Mouse (Mus musculus) 3134 (cell line): ENCODE measurements at regions not wholly inside any gene's neighbourhood (a gene's known extent, or its start where the extent isn't known, plus 50 kb on each side); places are given as distances from the start of the nearest gene placed in this dataset.

ENCODE experiments used
- DNase-seq: peaks from one replicate; pipeline ENCODE4 v3.0.0-alpha.2; 2011; ENCODE audit warnings: low spot score; ENCODE audit not compliant: insufficient read length; ENCODE audit errors: extremely low read depth

DNA sequence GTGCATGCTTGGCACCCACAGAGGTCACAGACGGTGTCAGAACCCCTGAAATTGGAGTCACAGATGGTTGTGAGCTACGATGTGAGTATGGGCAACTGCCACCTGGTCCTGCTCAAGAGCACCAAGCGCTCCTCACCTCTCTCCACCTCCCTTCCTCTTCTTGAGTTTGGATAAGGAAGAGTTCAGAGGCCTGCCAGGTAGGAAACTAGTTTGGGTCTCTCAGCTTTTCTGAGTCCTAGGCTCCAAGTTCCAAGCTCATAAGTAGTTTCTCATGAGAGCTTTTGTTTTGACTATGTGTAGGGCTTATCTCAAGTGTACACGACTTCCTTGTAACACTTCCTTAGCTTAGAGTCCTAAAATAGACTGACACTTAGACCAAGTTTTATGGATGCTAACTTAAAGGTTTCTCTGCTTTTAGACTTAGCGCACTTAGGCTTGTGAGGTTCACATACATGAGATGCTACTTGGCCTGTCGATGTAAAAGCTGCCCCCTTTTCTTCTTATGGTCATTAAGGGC, 356.9 kb upstream of the Jarid2 start:
- DNase-seq: no peak

DNA sequence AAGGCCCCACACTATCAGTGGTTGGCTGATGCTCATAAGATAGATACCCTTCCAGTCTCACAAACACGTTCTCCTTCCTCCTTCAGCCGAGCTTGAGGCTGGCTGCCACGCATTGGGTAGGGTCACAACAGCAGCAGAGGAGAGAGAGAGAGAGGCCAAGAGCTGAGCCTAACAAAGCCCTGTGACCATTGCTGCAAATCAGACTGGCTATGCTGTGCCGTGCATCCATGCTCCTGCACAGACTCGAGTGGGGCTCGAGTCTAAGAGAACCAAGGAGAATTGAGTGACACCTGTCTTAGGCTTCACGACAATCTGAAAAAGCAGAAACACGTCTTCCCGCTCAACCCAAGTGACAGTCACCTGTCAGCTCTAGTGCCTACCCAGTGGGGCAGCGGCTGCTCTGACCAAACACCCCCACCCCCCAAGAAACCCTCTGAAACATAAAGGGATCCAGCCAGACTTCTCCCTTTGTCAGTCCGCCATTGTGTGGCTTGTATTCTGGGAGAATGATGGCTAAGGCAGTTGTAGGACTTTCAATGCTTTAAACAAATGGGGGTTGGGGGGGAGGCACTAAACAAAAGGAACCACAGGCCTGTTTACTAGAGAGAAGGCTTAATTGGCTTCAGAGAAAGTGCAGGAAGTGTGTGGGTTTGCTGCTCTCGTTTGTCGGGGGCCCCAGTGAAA, 353.7 kb upstream of the Jarid2 start:
- no peak for DNase-seq

DNA sequence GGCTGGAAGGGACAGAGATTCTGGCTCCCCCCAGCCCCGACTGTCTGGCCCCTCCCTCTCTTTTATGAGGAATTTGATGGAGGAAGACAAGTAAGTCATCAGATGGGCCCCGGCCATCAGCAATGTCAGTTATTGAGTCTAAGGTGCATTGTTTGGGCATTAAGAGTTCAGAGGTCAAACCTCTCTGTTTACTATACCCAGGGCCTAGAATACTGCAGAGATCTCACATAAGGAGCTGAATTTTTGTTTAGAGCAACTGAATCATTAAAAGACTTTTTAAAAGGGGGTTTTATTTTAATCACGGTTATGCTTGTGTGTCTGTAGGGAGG, 353.1 kb upstream of the Jarid2 start:
- DNase-seq: no peak

DNA sequence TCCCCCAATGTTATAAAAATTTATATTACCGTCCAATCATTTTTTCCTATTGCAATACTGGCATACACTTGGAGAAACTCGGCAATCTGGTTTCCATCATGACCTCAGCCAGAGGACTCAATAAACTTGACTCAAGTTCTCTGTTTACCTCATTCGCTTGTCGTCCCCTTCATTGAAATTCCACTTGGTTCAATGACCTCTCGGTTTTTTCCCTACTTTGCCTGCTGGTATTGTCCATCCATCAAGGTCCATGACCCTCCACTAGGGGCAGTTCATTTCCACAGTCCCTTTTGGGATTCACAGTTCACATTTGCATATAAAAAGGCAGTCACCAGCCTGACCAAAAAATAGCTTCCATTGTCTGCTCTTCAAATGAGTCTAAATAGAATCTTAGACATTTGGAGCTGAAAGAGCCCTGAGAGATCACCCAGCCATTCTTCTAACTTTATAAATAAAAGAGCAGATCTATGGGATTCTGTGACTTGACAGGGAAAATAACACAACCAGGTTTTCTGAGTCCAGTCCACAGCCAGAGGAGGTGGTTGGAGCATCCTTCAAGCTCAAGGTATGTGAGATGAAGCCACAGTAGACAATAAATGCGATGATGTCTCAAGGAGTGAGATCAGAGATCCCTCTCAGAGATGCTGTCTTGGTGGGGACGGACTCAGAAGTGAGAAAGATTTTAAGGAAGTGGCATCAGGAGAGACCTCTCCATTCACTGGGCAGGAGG, 347.4 kb upstream of the Jarid2 start:
- no peak for DNase-seq

DNA sequence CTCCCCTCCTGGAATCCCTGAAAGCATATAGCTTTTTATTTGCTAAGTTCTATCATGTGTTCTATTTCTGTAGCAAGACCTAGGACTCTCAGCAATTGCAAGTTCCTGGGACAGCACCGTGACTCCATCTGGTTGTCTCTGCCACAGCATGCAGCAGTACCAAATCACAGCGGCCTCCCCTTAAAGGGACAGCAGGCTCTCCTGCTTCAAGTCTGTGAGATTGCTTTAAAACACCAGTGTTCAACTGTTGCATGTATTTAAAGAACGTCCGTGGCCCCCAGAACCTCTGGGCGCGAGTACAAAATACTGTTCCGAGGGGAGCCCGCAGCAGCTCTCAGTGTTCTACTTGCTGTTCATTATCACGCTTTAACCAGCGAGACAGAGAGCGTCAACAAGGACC, 346.0 kb upstream of the Jarid2 start:
- no peak for DNase-seq

DNA sequence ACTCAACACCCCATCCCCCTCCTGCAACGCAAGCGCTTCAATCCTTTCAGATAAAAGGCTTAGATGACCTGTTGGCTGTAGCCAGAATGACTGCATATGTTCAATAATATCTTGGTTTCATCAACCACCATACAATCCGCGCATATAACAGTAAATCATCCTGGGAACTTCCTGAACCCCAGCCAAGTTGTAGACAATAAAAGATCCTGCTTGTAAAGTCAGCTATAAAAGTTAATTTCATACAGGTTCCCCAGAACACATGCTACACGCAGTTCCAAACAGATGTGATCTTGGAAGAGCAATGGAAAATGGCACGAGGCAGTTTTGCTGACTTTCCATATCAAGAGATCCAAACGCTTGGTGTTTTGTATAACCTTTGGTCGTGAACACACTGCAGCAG, 342.5 kb upstream of the Jarid2 start:
- DNase-seq: no peak

DNA sequence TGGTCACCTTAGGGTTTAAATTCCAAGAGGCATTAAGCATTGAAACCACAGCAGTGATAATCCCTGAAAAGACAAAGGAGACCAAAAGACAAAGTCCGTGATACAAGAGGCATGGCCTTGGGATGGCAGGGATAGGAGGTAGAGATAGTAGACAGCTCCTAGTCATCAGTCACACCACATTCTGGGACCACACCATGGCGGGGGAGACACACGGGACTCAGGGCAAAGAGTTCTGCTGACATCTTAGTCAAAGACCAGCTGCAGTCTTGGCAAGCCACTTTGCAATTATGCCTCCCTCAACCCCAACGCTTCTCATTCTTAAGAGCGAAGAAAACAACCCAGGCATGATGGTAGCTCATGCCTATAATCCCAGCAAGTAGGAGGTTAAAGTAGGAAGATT, 339.6 kb upstream of the Jarid2 start:
- no peak for DNase-seq

DNA sequence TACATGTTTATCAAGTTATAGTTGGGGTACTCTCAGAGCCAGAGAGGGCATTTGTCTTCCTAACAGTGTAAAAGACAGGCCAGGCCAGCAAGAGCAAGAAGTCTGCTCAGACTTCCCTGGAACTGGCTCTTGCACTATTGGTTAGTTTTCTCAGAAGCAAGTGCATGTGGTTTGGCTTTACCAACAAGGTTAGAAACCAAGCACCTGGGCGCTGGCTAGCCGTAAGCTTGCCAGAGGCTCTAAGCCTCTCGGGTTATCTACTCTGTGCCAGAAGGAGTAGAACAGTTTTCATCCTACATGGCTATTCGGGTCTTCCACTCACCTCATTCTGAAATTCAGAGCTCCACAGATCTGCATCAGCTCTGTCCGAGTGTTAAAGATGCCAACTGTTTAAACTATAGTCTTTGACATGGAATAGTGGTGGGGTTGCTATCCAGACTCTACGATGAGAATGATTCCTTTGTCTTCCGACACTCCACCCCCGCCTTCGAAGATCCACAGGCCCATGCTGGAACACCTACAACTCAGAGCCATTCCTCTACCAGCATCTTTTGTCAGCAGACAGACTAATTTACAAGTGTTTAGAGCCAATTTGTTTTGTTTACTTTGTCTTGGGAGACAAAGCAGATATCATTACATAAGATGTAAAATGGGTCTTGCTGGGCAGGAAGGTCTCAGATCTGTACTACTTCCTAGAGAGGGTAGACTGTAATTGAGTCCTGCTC, 338.4 kb upstream of the Jarid2 start:
- DNase-seq: no peak

DNA sequence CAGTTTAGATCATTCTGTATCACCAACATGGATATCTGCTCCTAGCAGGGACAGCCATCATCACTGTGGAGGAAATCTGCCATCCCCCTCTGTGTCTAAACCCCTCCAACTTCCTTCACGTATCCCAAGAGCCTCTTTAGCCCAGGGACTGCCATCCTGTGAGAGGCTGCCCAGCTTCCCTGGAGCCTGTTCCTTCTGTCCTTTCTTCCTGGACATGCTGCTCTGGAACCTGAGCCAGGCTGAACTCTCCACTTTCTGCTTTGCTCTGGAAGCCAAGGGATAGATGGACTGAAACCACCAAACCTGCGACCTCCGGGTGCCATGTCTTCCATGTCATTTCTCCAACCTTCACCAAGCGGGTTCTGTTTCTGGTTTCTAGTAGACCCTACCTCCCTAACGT, 335.3 kb upstream of the Jarid2 start:
- no peak for DNase-seq

DNA sequence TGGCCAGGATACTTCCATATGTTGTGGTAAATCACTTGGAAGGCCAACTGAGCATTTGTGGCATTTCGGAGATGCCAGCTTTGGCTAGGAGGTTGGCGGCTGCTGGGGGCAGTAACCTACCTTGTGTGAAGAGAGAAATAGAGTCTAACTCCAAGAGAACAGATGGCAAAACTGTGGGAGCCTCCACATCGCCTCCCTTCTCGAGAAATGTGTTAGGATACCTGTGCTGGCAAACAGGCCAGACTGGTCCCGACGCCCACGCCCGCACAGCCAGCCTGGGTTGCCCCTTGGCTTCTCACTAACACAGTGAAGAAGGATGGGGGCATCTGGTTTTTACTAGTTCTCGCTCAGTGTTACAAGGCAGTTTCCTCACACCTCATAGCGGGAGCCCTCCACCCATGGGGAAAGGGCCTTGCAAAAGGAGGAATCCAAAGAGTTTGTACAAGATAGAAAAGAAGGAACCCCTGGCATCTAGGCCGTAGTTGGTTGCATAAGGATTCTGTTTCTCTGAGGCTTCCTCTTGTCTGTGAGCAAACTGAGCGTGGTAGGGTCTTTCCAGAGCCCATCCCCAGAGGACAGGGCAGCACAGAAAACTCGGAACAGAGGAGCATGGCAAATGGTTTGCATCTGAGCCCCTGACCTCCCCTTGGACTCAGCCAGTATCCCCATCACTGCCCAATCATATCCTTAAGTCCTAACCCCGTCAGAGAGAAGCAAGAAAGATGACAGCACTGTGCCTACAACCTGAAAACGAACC, 330.5 kb upstream of the Jarid2 start:
- no peak for DNase-seq

DNA sequence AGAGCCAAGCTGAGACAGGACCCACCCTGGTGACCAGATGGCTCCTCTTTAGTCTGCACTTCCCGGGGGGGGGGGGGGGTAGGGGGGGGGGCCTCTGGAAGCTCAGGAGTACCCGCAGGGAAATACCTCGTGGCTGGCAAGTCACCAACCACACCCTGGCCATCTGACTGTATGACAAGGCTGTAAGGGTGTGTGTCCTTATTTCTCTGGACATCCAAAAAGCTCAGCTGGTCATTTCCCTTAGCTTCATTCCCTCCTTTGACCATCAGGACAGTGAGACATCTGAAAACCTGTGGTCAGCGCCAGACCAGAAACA, 329.9 kb upstream of the Jarid2 start:
- no peak for DNase-seq

DNA sequence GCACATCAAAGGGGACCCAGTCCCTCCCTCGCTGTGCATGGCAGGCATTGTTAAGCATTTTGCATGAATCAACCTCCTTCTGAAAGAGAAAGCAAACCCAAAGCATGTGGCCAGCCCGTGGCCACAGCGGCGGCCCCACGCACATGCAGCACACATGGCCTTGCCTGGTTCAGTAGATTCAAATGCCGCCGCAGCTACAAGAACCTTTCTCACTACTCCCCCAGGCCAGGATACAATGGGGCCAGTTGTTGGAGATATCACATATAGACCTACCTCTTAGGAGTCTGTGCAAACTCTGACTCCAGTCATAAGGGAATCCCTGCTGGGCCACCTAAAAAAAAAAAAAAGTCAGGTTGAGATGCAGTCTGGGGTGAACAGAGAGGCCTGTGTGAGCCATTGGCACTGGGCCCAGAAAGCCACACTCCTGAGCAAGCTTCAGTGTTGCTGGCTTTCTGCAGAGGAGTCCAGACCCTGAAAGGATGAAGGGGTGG, 329.4 kb upstream of the Jarid2 start:
- DNase-seq: peak; percentile 20

DNA sequence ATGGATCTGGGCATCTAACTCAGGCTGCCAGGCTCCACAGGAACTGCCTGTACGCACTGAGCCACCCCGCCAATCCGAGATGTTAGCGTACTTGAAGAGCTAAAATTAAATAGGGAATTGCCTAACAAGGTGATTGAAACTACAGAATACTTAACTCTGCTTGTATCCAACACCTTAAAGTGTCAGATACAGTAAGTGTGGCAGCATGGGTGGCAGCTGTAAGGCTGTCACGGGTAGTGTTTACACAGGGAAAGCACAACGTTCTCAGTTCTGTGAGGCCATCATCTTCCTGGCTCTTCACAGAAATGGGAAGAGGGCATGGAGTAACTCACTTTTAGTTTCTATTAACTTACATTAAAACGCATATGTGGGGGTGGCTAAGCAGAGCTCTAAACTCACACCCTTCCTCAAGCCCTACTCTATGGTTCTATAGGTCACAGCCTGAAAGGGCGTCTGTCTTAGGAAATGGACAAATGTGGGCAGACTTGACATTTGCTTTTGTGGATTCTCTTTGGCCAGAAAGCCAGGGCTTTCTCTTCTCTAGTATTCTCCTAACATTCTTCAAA, 325.2 kb upstream of the Jarid2 start:
- DNase-seq: no peak

DNA sequence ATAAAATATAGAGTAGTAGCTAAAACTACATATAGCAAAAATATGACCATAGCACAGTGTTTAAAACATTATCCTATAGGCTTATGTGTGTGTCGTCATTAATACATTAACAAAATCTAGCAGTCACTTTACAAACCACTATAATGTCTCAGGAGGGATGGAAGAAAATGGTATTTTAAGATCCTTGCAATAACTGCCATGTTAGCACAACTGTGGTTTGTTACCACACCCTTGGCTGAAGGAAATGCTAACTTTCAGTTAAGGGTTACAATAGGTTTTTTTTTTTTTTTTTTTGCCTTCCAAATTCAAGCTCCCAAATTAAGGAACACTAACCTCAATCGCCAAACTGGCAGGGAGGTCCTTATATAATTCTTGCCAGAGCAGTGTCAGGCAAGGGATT, 322.0 kb upstream of the Jarid2 start:
- DNase-seq: no peak

DNA sequence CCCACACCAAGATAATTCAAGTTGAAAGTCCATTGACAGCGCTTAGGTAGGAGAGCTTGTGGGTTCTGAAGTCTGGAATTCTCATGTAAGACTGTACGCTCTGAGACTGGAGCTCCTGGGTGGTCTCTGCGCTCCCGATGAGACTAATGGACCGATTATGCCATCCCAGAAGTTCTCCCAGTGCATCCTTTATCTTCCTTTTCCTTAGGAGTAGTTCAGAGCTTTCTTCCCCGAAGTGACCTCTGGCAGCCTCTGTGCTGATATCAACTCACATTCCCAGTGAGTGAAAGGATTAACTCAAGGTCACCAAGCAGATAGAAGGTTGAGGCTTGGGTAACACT, 320.7 kb upstream of the Jarid2 start:
- DNase-seq: no peak

DNA sequence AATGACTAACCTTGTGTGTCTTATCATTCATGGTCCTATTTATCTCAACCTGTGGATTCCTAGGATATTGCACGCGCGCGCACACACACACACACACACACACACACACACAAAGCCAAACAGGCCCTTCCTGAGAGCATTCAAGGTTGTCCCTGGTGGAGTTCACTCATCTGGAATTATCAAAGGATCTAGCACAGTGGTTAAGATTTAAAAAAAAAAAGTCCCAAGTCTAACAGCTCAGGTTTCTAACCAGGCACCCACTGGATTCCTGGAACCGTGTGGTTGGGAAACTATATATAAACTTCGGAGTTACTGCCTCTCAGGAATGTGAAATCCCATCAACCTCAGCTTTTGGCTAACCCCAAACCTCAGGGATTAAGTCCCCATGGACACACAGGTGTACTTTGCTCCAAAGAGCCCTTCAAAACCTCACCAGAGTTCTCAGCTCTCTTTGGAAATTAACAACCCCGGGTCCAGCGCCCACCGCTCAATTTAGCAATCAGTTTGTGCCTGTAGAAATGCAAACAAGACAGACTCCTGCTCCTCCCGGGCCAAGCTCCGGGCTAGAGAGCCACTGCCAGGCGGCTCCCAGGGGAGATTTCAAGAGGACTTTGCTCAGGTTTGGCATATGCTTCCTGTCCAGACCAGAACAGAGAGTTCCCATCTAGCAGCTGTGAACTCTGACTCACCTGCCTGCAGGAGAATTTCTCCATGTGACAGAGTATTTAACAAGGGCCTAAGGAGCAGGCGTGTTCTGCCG, 320.1 kb upstream of the Jarid2 start:
- DNase-seq: peak; percentile 43

DNA sequence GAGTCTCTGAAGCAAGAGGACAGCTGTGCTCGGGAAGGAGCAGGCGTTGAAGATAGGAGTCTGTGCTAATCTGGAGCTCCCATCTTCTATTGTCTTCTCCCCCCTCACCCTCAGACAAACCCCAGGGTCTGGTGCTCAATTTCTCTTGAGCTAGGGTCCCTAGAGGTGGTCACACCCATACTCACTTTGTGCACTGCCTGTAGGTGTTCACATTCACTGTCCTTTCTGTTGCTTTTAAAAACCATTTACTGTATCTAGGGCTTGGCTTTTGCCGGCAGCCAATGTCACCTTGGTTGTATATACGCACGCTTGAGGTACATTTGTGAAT, 319.6 kb upstream of the Jarid2 start:
- no peak for DNase-seq

DNA sequence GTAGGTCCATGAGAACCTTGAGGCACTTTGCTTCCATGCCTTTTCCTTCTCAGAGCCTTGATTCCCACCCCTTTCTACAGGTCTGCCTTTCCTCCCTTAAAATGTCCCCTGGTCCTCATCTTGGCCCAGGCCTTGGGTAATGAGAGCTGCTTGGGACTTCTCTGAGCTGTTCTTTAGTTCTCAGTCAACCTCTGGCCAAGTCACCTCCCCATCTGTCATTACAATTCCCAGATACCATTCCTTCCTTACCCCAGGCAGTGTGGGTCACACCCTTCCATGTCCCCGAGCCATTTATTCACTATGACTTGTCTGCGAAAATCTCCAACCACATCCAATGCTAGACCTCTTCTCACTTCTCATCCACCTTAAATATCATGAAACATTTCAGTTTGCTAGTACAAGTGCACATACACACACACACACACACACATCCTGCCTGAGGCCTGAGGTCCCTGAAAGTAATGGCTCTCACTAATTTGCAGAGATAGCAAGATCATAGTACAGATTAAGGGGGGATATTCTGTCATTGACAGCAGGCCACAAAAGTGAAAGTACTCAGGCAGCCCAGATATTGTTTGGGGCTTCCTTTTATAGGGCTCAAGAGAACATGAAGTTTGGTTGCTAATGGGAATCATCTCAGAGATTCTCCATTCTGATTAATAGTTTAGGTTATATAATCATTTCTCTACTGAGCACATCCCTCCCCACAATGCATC, 317.3 kb upstream of the Jarid2 start:
- no peak for DNase-seq

DNA sequence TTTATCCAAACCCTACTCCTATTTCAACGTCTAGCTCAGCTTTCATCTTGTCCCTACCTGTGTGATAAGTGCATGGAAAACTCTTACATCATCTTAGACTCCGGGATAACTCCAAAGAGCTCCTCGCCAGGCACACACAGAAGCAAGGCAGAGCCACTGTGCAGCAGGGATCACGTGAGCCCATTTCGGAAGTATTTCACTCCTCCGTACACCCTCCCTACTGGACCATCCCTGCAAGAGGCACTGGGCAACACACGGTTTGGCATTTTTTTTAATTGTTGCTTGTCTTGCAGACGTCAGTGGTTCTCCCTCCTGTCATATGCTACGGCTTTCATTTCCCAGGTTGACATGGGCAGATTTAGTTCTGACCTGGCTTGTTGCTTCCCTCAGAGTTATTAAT, 316.0 kb upstream of the Jarid2 start:
- DNase-seq: no peak

DNA sequence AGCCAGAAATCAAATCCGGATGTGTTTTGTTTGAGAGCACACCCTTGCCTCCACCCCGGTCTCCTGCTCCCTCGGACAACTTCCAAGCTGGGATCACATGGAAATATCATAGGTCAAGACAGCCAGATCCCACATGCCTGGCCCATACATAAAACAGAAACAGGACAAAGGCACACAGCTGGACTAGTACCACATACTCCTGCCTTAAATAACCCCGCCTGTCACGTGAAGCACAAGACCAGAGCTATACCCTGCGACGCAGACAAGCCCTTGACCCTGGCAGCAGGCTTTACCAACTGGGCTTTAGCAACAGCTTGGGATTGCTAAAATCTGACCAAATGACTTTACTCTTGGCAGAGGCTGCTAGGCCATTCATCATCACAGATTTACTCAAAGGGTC, 313.3 kb upstream of the Jarid2 start:
- DNase-seq: no peak
